Mouse (Mus musculus): Measurements from ENCODE around the gene Gins2. TPM values are rescaled to one million over a fixed set of nuclear protein-coding genes. Genes with fewer than 3 reads are reported as not detected.

Gene Gins2
- polyA plus RNA-seq, 1 experiment from 2014 or later: 20.3 TPM

DNA sequence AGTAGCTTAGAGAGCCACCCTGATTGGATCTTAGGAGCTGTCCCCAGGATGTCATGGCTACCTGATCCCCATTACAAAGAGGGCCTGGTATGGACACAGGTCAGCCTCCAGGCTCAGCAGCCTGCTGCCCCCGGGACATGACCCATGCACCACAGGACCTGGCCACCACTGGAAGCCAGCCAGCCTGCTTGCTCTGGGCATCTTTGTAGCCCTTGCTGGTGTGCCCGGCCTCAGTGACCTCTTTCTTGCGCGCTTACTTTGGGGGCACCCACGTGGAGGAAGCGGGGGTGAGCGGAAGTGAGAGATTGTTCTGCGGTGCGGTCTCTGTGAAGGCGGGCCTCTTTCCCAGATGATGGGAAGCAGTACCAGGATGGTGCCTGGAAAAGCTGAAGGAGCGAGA, 36.6 kb downstream of the Gins2 start:
- peaks cover 39% of the 10 kb centered on the region for H3K4me1 ChIP-seq (ENCODE audit: insufficient read depth)
- no peaks in the 10 kb centered on the region for H3K27me3 ChIP-seq (ENCODE audit: insufficient read depth, low read length)
- WGBS (ENCODE audit: insufficient replicate concordance): 87% methylated on average over 11 of the region's 11 CpGs

DNA sequence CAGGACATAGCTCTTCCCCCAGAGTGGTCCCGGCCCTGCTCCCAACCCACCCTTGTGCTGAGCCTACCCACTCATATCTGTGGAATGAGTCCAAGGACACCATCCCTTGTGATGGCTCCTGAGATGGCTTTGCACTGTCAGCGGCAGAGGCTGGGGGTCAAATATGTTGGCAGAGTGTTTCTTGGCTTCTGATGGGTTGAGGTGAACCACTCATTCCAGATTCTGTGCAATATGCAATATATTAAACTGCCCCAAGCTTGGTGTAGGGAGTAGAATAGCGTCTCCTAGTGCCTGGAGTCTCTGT, 37.5 kb downstream of the Gins2 start:
- Histone ChIP-seq H3K4me2 (ENCODE audit: low read depth, low read length) (no peak overlapping the region), H3K4me1 (ENCODE audit: insufficient read depth) (peaks cover 41% of the 10 kb centered on the region), H3K9me3 (ENCODE audit: low read length) (no peaks in the 10 kb centered on the region), H3K36me3 (replicated peaks; ENCODE audit: insufficient read depth, low read length) (peaks cover 34% of the 10 kb centered on the region), H3K27ac (ENCODE audit: low read depth) (no peak overlapping the region), H3K4me3 (ENCODE audit: low read depth, low read length) (no peak overlapping the region), H3K27me3 (ENCODE audit: insufficient read depth, low read length) (no peaks in the 10 kb centered on the region), H3K9ac (replicated peaks) (no peak overlapping the region)
- WGBS (ENCODE audit: insufficient replicate concordance): 82% methylated on average over 3 of the region's 3 CpGs
- ATAC-seq: no peak
- no peak for DNase-seq
- TF ChIP-seq EP300 (IDR thresholded peaks at IDR 0.05; ENCODE audit: low read depth) (no peak), CTCF (IDR thresholded peaks at IDR 0.05; ENCODE audit: low read depth) (no peak)

More for the DNA sequence above, 36.6 kb downstream of the Gins2 start:
- Histone ChIP-seq H3K4me2 (ENCODE audit: low read depth, low read length) (no peak overlapping the region), H3K4me3 (ENCODE audit: low read depth, low read length) (no peak overlapping the region), H3K36me3 (replicated peaks; ENCODE audit: insufficient read depth, low read length) (peaks cover 37% of the 10 kb centered on the region), H3K9ac (replicated peaks) (no peak overlapping the region), H3K27ac (ENCODE audit: low read depth) (no peak overlapping the region), H3K9me3 (ENCODE audit: low read length) (no peaks in the 10 kb centered on the region)
- no peak for TF ChIP-seq CTCF (IDR thresholded peaks at IDR 0.05; ENCODE audit: low read depth)
- TF ChIP-seq EP300 (IDR thresholded peaks at IDR 0.05; ENCODE audit: low read depth): no peak
- DNase-seq (no peak), ATAC-seq (no peak)

DNA sequence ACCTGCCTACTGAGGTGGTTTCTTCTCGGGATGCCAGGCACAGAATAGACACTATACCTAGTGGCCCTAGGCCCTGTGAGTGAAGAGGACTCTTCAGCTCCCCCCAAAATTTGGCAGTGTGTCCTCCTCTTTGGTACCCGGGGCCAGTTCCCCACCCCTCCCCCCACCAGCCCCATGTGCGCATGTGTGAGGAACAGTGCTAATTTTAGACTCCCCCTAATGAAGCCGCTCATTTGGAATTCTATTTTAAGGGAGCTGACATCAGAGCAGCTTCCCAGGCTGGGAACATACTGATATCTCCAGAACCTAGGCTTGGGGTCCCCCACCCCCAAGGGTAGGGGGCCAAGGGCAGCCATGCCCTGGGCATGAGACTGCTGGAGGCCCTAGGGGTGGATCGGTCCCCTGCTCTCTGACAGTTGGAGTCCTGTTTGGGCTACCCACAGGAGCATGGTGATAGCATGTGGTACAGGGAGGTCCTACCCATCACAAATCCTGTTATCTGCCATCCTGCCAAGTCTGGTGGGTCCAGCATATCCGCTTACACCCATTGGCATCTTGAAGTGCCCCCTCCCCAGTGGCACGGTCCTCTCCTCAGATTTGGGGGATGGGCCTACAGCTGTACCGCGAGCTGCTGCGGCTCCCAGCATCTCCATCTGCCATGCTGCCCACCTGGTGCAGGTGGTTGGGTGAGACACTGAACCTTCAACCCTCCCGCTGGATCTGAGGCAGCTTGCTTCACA, 38.0 kb downstream of the Gins2 start:
- Histone ChIP-seq H3K4me2 (ENCODE audit: low read depth, low read length) (no peak overlapping the region), H3K9me3 (ENCODE audit: low read length) (no peaks in the 10 kb centered on the region), H3K4me1 (ENCODE audit: insufficient read depth) (peaks cover 42% of the 10 kb centered on the region), H3K4me3 (ENCODE audit: low read depth, low read length) (no peak overlapping the region), H3K36me3 (replicated peaks; ENCODE audit: insufficient read depth, low read length) (peaks cover 29% of the 10 kb centered on the region), H3K27me3 (ENCODE audit: insufficient read depth, low read length) (no peaks in the 10 kb centered on the region), H3K9ac (replicated peaks) (no peak overlapping the region), H3K27ac (ENCODE audit: low read depth) (no peak overlapping the region)
- no peak for ATAC-seq
- 81% methylated on average over 11 of the region's 11 CpGs for WGBS (ENCODE audit: insufficient replicate concordance)
- DNase-seq: no peak
- TF ChIP-seq EP300 (IDR thresholded peaks at IDR 0.05; ENCODE audit: low read depth) (no peak), CTCF (IDR thresholded peaks at IDR 0.05; ENCODE audit: low read depth) (no peak)

DNA sequence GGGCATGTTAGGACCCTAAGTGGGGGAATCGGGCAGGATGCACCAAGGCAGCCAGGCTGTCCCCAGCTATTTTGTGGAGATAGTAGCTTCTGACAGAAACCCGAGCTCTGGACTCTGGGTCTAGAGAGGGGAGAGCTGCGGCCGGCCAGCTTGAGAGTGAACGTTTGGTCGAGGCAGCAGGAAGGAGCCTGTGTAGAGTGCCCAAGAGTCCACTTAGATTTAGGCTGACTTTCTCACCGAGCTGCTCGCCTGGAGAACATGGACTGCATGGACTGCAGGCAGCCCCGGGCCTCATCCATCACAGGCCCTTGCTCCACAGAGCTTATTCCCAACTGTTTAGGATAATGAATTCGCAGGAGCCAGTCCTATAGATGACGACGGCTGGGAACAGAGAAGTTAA, 38.7 kb downstream of the Gins2 start:
- 75% methylated on average over 12 of the region's 12 CpGs for WGBS (ENCODE audit: insufficient replicate concordance)
- peaks cover 42% of the 10 kb centered on the region for H3K4me1 ChIP-seq (ENCODE audit: insufficient read depth)
- H3K27me3 ChIP-seq (ENCODE audit: insufficient read depth, low read length): no peaks in the 10 kb centered on the region
- DNase-seq (no peak), ATAC-seq (no peak)
- TF ChIP-seq EP300 (IDR thresholded peaks at IDR 0.05; ENCODE audit: low read depth) (no peak), CTCF (IDR thresholded peaks at IDR 0.05; ENCODE audit: low read depth) (no peak)
- no peak overlapping the region for H3K4me2 ChIP-seq (ENCODE audit: low read depth, low read length)
- H3K4me3 ChIP-seq (ENCODE audit: low read depth, low read length): no peak overlapping the region
- H3K27ac ChIP-seq (ENCODE audit: low read depth): no peak overlapping the region
- no peak overlapping the region for H3K9ac ChIP-seq (replicated peaks)
- no peaks in the 10 kb centered on the region for H3K9me3 ChIP-seq (ENCODE audit: low read length)
- H3K36me3 ChIP-seq (replicated peaks; ENCODE audit: insufficient read depth, low read length): peaks cover 26% of the 10 kb centered on the region

DNA sequence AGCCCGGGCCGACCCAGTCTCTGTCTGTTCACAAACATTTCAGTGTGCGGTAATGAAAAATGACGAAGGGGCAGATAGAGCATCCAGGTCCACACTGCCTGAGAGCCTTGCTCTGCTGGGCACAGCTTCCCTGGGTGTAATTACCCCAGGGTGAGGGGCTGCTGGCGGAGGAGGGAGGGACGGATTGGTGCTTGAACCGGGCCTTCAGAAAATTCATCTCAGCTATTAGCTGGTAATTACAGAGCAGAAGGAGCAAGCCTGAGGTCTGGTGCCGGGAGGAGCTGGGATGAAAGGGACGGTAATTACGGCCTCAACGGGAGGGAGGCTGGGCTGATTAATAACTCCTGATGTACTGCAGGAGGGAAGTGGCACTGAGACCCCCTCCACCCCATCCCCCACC, 39.2 kb downstream of the Gins2 start:
- TF ChIP-seq EP300 (IDR thresholded peaks at IDR 0.05; ENCODE audit: low read depth) (no peak), CTCF (IDR thresholded peaks at IDR 0.05; ENCODE audit: low read depth) (no peak)
- DNase-seq (no peak), ATAC-seq (no peak)
- no peak overlapping the region for H3K9ac ChIP-seq (replicated peaks)
- H3K4me2 ChIP-seq (ENCODE audit: low read depth, low read length): no peak overlapping the region
- H3K36me3 ChIP-seq (replicated peaks; ENCODE audit: insufficient read depth, low read length): peaks cover 26% of the 10 kb centered on the region
- no peaks in the 10 kb centered on the region for H3K27me3 ChIP-seq (ENCODE audit: insufficient read depth, low read length)
- WGBS (ENCODE audit: insufficient replicate concordance): 68% methylated on average over 11 of the region's 11 CpGs
- H3K4me3 ChIP-seq (ENCODE audit: low read depth, low read length): no peak overlapping the region
- H3K4me1 ChIP-seq (ENCODE audit: insufficient read depth): peaks cover 47% of the 10 kb centered on the region
- H3K9me3 ChIP-seq (ENCODE audit: low read length): no peaks in the 10 kb centered on the region
- no peak overlapping the region for H3K27ac ChIP-seq (ENCODE audit: low read depth)

DNA sequence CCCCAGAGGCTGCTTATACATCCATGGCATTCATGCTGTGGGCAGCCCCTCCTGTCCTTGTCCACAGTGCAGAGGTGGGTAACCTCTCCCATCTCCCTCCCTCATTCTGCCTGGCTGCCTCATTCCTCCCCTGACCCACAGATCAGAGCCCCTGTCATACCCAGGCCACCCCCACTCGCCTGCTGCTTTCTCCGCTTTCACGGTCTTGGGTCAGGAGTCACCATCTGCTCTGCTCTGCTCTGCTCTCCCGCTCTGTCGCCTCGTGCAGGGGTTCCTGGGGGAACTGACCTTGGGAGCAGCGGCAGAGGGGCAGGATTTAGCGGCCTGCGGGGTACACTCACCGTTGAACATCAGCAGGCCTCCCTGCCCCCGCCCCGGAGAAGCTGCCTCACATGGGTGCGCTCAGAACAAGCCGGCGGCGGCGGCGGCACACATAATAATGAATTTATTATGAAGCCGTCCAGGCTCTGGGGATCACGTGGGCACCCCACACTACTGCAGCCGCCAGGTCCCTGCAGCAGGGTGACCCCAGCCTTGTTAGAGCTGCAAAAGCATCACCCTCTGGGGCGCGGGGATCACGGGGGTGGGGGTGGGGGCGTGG, 39.7 kb downstream of the Gins2 start:
- no peak for TF ChIP-seq CTCF (IDR thresholded peaks at IDR 0.05; ENCODE audit: low read depth)
- TF ChIP-seq EP300 (IDR thresholded peaks at IDR 0.05; ENCODE audit: low read depth): no peak

More for the DNA sequence above, 39.7 kb downstream of the Gins2 start:
- no peak for ATAC-seq
- peaks cover 52% of the 10 kb centered on the region for H3K4me1 ChIP-seq (ENCODE audit: insufficient read depth)
- no peak overlapping the region for H3K4me3 ChIP-seq (ENCODE audit: low read depth, low read length)
- no peaks in the 10 kb centered on the region for H3K27me3 ChIP-seq (ENCODE audit: insufficient read depth, low read length)
- WGBS (ENCODE audit: insufficient replicate concordance): 65% methylated on average over 25 of the region's 25 CpGs
- no peak overlapping the region for H3K4me2 ChIP-seq (ENCODE audit: low read depth, low read length)
- no peaks in the 10 kb centered on the region for H3K9me3 ChIP-seq (ENCODE audit: low read length)
- no peak overlapping the region for H3K27ac ChIP-seq (ENCODE audit: low read depth)
- H3K9ac ChIP-seq (replicated peaks): no peak overlapping the region
- DNase-seq: no peak
- peaks cover 23% of the 10 kb centered on the region for H3K36me3 ChIP-seq (replicated peaks; ENCODE audit: insufficient read depth, low read length)
